Mouse (Mus musculus): ENCODE data around the gene Ntan1. TPM values are rescaled to one million over a fixed set of nuclear protein-coding genes. Genes with fewer than 3 reads are reported as not detected.
"Not testable (repeated sequence)": the region's sequence is repeated elsewhere in the genome, so short reads cannot be mapped to it uniquely, and the experiment has no call there.

The Ntan1 gene
- polyA plus RNA-seq (2014; fragmentation: Nextera tagmentation; extraction: Ambion mirVana), result 189 and 216 TPM in 2 replicates

GRCm38 (mm10) chr16:13818560-13819393 lies at the start of gene Ntan1:
TSS of gene Ntan1 (plus strand) at chr16:13818845.
- peak within 1 kb of the TSS; percentile 73 for H3K9ac ChIP-seq (replicated peaks; ENCODE audit: low read depth, low read length)
- WGBS, result under 1% methylated on average over 52 of the region's 58 CpGs
- H3K27me3 ChIP-seq (ENCODE audit: control insufficient read depth, insufficient read depth, low read length), result no peaks in the 10 kb centered on the region
- peaks cover 6% of the 10 kb centered on the region; the same call in 1 of the 2 replicates for H3K36me3 ChIP-seq (ENCODE audit: control insufficient read depth, insufficient read depth, low read length)
- H3K4me3 ChIP-seq (ENCODE audit: low read depth, low read length), result peak within 1 kb of the TSS; percentile 76
- no peaks in the 10 kb centered on the region for H3K9me3 ChIP-seq (ENCODE audit: control insufficient read depth, low read depth, low read length)
- peaks cover 10% of the 10 kb centered on the region for H3K4me1 ChIP-seq (ENCODE audit: control insufficient read depth, insufficient read depth, low read length)
- peak; percentile 94 for ATAC-seq (ENCODE audit: insufficient number of reproducible peaks, insufficient read depth, low FRiP score, low read depth)
- peak within 1 kb of the TSS; percentile 77 for H3K4me2 ChIP-seq (replicated peaks; ENCODE audit: low read depth, low read length)
- H3K27ac ChIP-seq (ENCODE audit: low read length), result peak within 1 kb of the TSS; percentile 96

- H3K4me1 ChIP-seq (ENCODE audit: control insufficient read depth, insufficient read depth, low read length); H3K9ac ChIP-seq (replicated peaks; ENCODE audit: low read depth, low read length); H3K36me3 ChIP-seq (ENCODE audit: control insufficient read depth, insufficient read depth, low read length); H3K9me3 ChIP-seq (ENCODE audit: control insufficient read depth, low read depth, low read length); H3K27ac ChIP-seq (ENCODE audit: low read length); H3K4me3 ChIP-seq (ENCODE audit: low read depth, low read length); ATAC-seq (ENCODE audit: insufficient number of reproducible peaks, insufficient read depth, low FRiP score, low read depth); H3K4me2 ChIP-seq (replicated peaks; ENCODE audit: low read depth, low read length); H3K27me3 ChIP-seq (ENCODE audit: control insufficient read depth, insufficient read depth, low read length): not testable (repeated sequence)
- WGBS, result 61% methylated on average over 4 of the region's 4 CpGs
Measured at GRCm38 (mm10) chr16:13771603-13772002, 47.0 kb upstream of the Ntan1 start.

- not testable (repeated sequence) for H3K27me3 ChIP-seq (ENCODE audit: control insufficient read depth, insufficient read depth, low read length); H3K4me1 ChIP-seq (ENCODE audit: control insufficient read depth, insufficient read depth, low read length); H3K36me3 ChIP-seq (ENCODE audit: control insufficient read depth, insufficient read depth, low read length); H3K9ac ChIP-seq (replicated peaks; ENCODE audit: low read depth, low read length); H3K4me2 ChIP-seq (replicated peaks; ENCODE audit: low read depth, low read length); H3K4me3 ChIP-seq (ENCODE audit: low read depth, low read length); H3K9me3 ChIP-seq (ENCODE audit: control insufficient read depth, low read depth, low read length); H3K27ac ChIP-seq (ENCODE audit: low read length); ATAC-seq (ENCODE audit: insufficient number of reproducible peaks, insufficient read depth, low FRiP score, low read depth)
- WGBS, result 85% methylated on average over 5 of the region's 5 CpGs
Measured at GRCm38 (mm10) chr16:13772051-13772450, 46.6 kb upstream of the Ntan1 start.

- H3K36me3 ChIP-seq (ENCODE audit: control insufficient read depth, insufficient read depth, low read length); H3K27me3 ChIP-seq (ENCODE audit: control insufficient read depth, insufficient read depth, low read length); H3K4me3 ChIP-seq (ENCODE audit: low read depth, low read length); H3K4me2 ChIP-seq (replicated peaks; ENCODE audit: low read depth, low read length); H3K9ac ChIP-seq (replicated peaks; ENCODE audit: low read depth, low read length); H3K9me3 ChIP-seq (ENCODE audit: control insufficient read depth, low read depth, low read length); H3K4me1 ChIP-seq (ENCODE audit: control insufficient read depth, insufficient read depth, low read length); H3K27ac ChIP-seq (ENCODE audit: low read length); ATAC-seq (ENCODE audit: insufficient number of reproducible peaks, insufficient read depth, low FRiP score, low read depth): not testable (repeated sequence)
- WGBS, result 68% methylated on average over 2 of the region's 2 CpGs
Measured at GRCm38 (mm10) chr16:13774011-13774410, 44.6 kb upstream of the Ntan1 start.

GRCm38 (mm10) chr16:13774651-13775050 lies 44.0 kb upstream of the Ntan1 start:
- not testable (repeated sequence) for H3K4me1 ChIP-seq (ENCODE audit: control insufficient read depth, insufficient read depth, low read length); ATAC-seq (ENCODE audit: insufficient number of reproducible peaks, insufficient read depth, low FRiP score, low read depth); H3K9ac ChIP-seq (replicated peaks; ENCODE audit: low read depth, low read length); H3K4me3 ChIP-seq (ENCODE audit: low read depth, low read length); H3K36me3 ChIP-seq (ENCODE audit: control insufficient read depth, insufficient read depth, low read length); H3K9me3 ChIP-seq (ENCODE audit: control insufficient read depth, low read depth, low read length); H3K4me2 ChIP-seq (replicated peaks; ENCODE audit: low read depth, low read length); H3K27ac ChIP-seq (ENCODE audit: low read length); H3K27me3 ChIP-seq (ENCODE audit: control insufficient read depth, insufficient read depth, low read length)
- whole genome bisulfite sequencing, result 79% methylated on average over 3 of the region's 3 CpGs

GRCm38 (mm10) chr16:13780353-13781036 lies 38.1 kb upstream of the Ntan1 start, which contains the start of gene Rrn3:
TSS of gene Rrn3 (plus strand) at chr16:13780708.
- Histone ChIP-seq H3K9ac (replicated peaks; ENCODE audit: low read depth, low read length) (peak within 1 kb of the TSS; percentile 84), H3K4me3 (ENCODE audit: low read depth, low read length) (peak within 1 kb of the TSS; percentile 94), H3K4me2 (replicated peaks; ENCODE audit: low read depth, low read length) (peak within 1 kb of the TSS; percentile 75), H3K27me3 (ENCODE audit: control insufficient read depth, insufficient read depth, low read length) (no peaks in the 10 kb centered on the region), H3K4me1 (ENCODE audit: control insufficient read depth, insufficient read depth, low read length) (peaks cover 7% of the 10 kb centered on the region), H3K9me3 (ENCODE audit: control insufficient read depth, low read depth, low read length) (peaks cover 7% of the 10 kb centered on the region; the same call in 1 of the 2 replicates), H3K27ac (ENCODE audit: low read length) (peak within 1 kb of the TSS; percentile 77; the same call in 1 of the 2 replicates), H3K36me3 (ENCODE audit: control insufficient read depth, insufficient read depth, low read length) (peaks cover 7% of the 10 kb centered on the region; the same call in 1 of the 2 replicates)
- WGBS, result under 1% methylated on average over 57 of the region's 57 CpGs
- ATAC-seq (ENCODE audit: insufficient number of reproducible peaks, insufficient read depth, low FRiP score, low read depth), result peak; percentile 97

- peaks cover 7% of the 10 kb centered on the region for H3K4me1 ChIP-seq (ENCODE audit: control insufficient read depth, insufficient read depth, low read length)
- ATAC-seq (ENCODE audit: insufficient number of reproducible peaks, insufficient read depth, low FRiP score, low read depth), result no peak
- no peaks in the 10 kb centered on the region for H3K27me3 ChIP-seq (ENCODE audit: control insufficient read depth, insufficient read depth, low read length)
- peak overlapping the region; percentile 94 for H3K4me3 ChIP-seq (ENCODE audit: low read depth, low read length)
- peaks cover 12% of the 10 kb centered on the region; the same call in 1 of the 2 replicates for H3K36me3 ChIP-seq (ENCODE audit: control insufficient read depth, insufficient read depth, low read length)
- H3K27ac ChIP-seq (ENCODE audit: low read length), result peak overlapping the region; percentile 77; the same call in 1 of the 2 replicates
- WGBS, result 21% methylated on average over 8 of the region's 8 CpGs
- H3K9ac ChIP-seq (replicated peaks; ENCODE audit: low read depth, low read length), result peak overlapping the region; percentile 84
- peak overlapping the region; percentile 75 for H3K4me2 ChIP-seq (replicated peaks; ENCODE audit: low read depth, low read length)
- H3K9me3 ChIP-seq (ENCODE audit: control insufficient read depth, low read depth, low read length), result peaks cover 7% of the 10 kb centered on the region; the same call in 1 of the 2 replicates
Measured at GRCm38 (mm10) chr16:13781216-13781615, 37.4 kb upstream of the Ntan1 start.

- no peak overlapping the region for H3K9ac ChIP-seq (replicated peaks; ENCODE audit: low read depth, low read length)
- H3K27ac ChIP-seq (ENCODE audit: low read length), result no peak overlapping the region
- ATAC-seq (ENCODE audit: insufficient number of reproducible peaks, insufficient read depth, low FRiP score, low read depth), result no peak
- no peaks in the 10 kb centered on the region for H3K9me3 ChIP-seq (ENCODE audit: control insufficient read depth, low read depth, low read length)
- no peak overlapping the region for H3K4me3 ChIP-seq (ENCODE audit: low read depth, low read length)
- peaks cover 48% of the 10 kb centered on the region for H3K36me3 ChIP-seq (ENCODE audit: control insufficient read depth, insufficient read depth, low read length)
- 89% methylated on average over 3 of the region's 3 CpGs for WGBS
- no peaks in the 10 kb centered on the region for H3K27me3 ChIP-seq (ENCODE audit: control insufficient read depth, insufficient read depth, low read length)
- peaks cover 7% of the 10 kb centered on the region for H3K4me1 ChIP-seq (ENCODE audit: control insufficient read depth, insufficient read depth, low read length)
- H3K4me2 ChIP-seq (replicated peaks; ENCODE audit: low read depth, low read length), result no peak overlapping the region
Measured at GRCm38 (mm10) chr16:13785932-13786331, 32.7 kb upstream of the Ntan1 start.
